Comparison of ENCODE assay signal across 8 mouse cellular contexts in the genomic region with DNA sequence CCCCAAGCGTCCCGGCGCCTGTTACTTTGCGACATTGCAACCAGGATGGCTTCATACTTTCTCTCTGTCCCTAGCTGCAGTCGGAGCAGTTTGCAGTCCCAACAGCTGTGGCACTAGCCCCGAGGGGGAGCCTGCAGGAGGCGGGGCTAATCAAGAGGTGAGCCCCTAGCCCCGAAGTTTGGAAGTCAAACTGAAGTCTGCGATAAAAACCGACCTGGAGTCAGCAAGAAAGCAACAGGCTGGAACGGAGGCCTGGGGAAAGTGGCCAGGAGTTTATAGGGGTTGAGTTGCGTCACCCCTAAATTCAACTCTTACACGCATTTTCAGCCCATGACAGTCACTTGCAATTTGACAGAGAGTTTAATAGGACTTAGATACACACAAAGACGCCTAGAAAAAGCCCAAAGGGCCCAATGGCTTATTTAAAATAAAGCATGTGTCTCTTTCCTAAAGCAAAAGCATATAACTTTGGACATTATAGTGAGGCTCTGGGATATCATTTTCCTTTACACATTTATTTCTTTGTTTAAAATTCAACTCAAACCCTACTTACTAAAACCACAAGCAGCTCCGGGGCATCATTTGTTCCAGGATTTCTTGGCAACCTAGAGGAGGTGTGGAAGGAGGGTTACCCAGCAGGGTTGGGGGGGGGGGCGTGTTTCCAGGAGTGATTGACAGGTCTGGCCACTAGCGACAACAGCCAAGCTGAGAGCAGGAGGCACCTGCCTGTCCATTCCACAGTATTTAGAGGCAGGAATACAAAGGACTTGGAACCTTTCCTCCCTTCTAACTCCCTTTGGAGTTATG. TPM values are rescaled to one million over a fixed set of nuclear protein-coding genes. Genes with fewer than 3 reads are reported as not detected.
DNase-seq lines count a peak whose midpoint lies in the region; ATAC-seq and TF ChIP-seq lines count a peak whose summit lies in the region.

A gene (minus strand): TSS at position 140 of the 807 bp plus-strand sequence.

- H3K4me2 ChIP-seq in hindbrain, embryonic 13.5 days = peak within 1 kb of the TSS; percentile 54
- peak within 1 kb of the TSS; percentile 71 for H3K4me2 ChIP-seq in limb, embryonic 15.5 days
- peak within 1 kb of the TSS; percentile 54 for H3K4me2 ChIP-seq in midbrain, postnatal 0 days (ENCODE audit: low read depth, low read length, poor library complexity, severe bottlenecking)

- H3K36me3 ChIP-seq in hindbrain, embryonic 13.5 days = no peaks in the 10 kb centered on the region
- H3K36me3 ChIP-seq in limb, embryonic 15.5 days = no peaks in the 10 kb centered on the region
- H3K36me3 ChIP-seq in midbrain, postnatal 0 days (ENCODE audit: insufficient read depth, low read length) = no peaks in the 10 kb centered on the region

- peak; percentile 73 for DNase-seq in R1 (ENCODE audit: low read depth, low spot score)
- peak; percentile 5 for DNase-seq in cerebellum, adult 9-11 months
- DNase-seq in gastrocnemius, adult 8-10 months (ENCODE audit: low spot score in 2 of 2) = peak; percentile 49 to 70
- DNase-seq in midbrain, postnatal 0 days (ENCODE audit: low spot score) = peak; percentile 60
- peak; percentile 58 to 61 for DNase-seq in urinary bladder, postnatal 4 days (ENCODE audit: low spot score in 2 of 2)
- no peak for DNase-seq in spleen, adult 12 weeks (ENCODE audit: low spot score)

- no peaks in the 10 kb centered on the region for H3K9me3 ChIP-seq in hindbrain, embryonic 13.5 days
- H3K9me3 ChIP-seq in limb, embryonic 15.5 days = no peaks in the 10 kb centered on the region
- no peaks in the 10 kb centered on the region for H3K9me3 ChIP-seq in midbrain, postnatal 0 days (ENCODE audit: low read length)

- H3K9ac ChIP-seq in hindbrain, embryonic 13.5 days = peak within 1 kb of the TSS; percentile 64
- H3K9ac ChIP-seq in limb, embryonic 15.5 days = peak within 1 kb of the TSS; percentile 42; the same call in 1 of the 2 replicates
- H3K9ac ChIP-seq in midbrain, postnatal 0 days (replicated peaks; ENCODE audit: low read length, poor library complexity, severe bottlenecking) = 0 out of 2 replicates have a peak within 1 kb of the TSS, but pooled peaks have one; percentile 33

- H3K4me1 ChIP-seq in hindbrain, embryonic 13.5 days (replicated peaks) = peaks cover 7% of the 10 kb centered on the region
- peaks cover 8% of the 10 kb centered on the region; the same call in 1 of the 2 replicates for H3K4me1 ChIP-seq in limb, embryonic 15.5 days
- H3K4me1 ChIP-seq in midbrain, postnatal 0 days (ENCODE audit: insufficient read depth, low read length) = 0 out of 2 replicates have a peak, but pooled peaks cover 2% of the 10 kb centered on the region

- TF ChIP-seq CTCF in midbrain, postnatal 0 days (IDR thresholded peaks at IDR 0.05) = peak; percentile 25; the same call in 1 of the 2 replicates

- H3K27me3 ChIP-seq in hindbrain, embryonic 13.5 days = no peaks in the 10 kb centered on the region
- H3K27me3 ChIP-seq in limb, embryonic 15.5 days = no peaks in the 10 kb centered on the region
- no peaks in the 10 kb centered on the region for H3K27me3 ChIP-seq in midbrain, postnatal 0 days (ENCODE audit: insufficient read depth, low read length)

- peak within 1 kb of the TSS; percentile 39 for H3K4me3 ChIP-seq in hindbrain, embryonic 13.5 days
- peak within 1 kb of the TSS; percentile 48 for H3K4me3 ChIP-seq in limb, embryonic 15.5 days
- peak within 1 kb of the TSS; percentile 32 for H3K4me3 ChIP-seq in midbrain, postnatal 0 days (ENCODE audit: low read depth, low read length)

- peak; percentile 92 for ATAC-seq in hindbrain, embryonic 13.5 days (ENCODE audit: low FRiP score)
- ATAC-seq in limb, embryonic 15.5 days (ENCODE audit: insufficient number of reproducible peaks, low FRiP score, low TSS enrichment, low read depth) = peak; percentile 79
- peak; percentile 80 for ATAC-seq in midbrain, postnatal 0 days (ENCODE audit: low FRiP score)

- 3% methylated on average over 17 of the region's 17 CpGs for WGBS in hindbrain, embryonic 13.5 days
- under 1% methylated on average over 17 of the region's 17 CpGs for WGBS in limb, embryonic 15.5 days
- whole genome bisulfite sequencing in midbrain, postnatal 0 days = 4% methylated on average over 17 of the region's 17 CpGs

- no peak within 1 kb of the TSS for H3K27ac ChIP-seq in hindbrain, embryonic 13.5 days
- peak within 1 kb of the TSS; percentile 73 for H3K27ac ChIP-seq in limb, embryonic 15.5 days
- H3K27ac ChIP-seq in midbrain, postnatal 0 days (ENCODE audit: low read depth, low read length) = no peak within 1 kb of the TSS

RNA-seq across cellular contexts. Expression of the gene that starts here (rescaled TPM):
- total RNA-seq in gastrocnemius, adult 8-10 months (2022) = 1 to 10 TPM; 5.1 to 6.3 (median 5.8) TPM
- polyA plus RNA-seq in hindbrain, embryonic 13.5 days (2015; fragmentation: Nextera tagmentation; extraction: Ambion mirVana) = 1.6 and 2.0 TPM in 2 replicates
- polyA plus RNA-seq in limb, embryonic 15.5 days (2015; fragmentation: Nextera tagmentation; extraction: Ambion mirVana) = 2.5 and 2.6 TPM in 2 replicates
- total RNA-seq in midbrain, postnatal 0 days (2014; rRNA removed) = 1.7 and 2.1 TPM in 2 replicates
- 0.39 and 0.43 TPM in 2 replicates for polyA plus RNA-seq in midbrain, postnatal 0 days (2015; fragmentation: Nextera tagmentation; extraction: Ambion mirVana)
